Mouse (Mus musculus) layer of hippocampus, postnatal 25 days (tissue): ENCODE measurements around the gene Alg12. TPM values are rescaled to one million over a fixed set of nuclear protein-coding genes. Genes with fewer than 3 reads are reported as not detected.
"Not testable (repeated sequence)": the region's sequence is repeated elsewhere in the genome, so short reads cannot be mapped to it uniquely, and the experiment has no call there.

ENCODE experiments used
- DNase-seq, 2 experiments: peaks; one replicate each; pipeline ENCODE4 v3.0.0; 2022; ENCODE audit warnings: mixed read lengths in 2 of 2, low spot score in 1 of 2; ENCODE audit errors: extremely low spot score in 1 of 2
- total RNA-seq, 2 experiments: library from RNA; stranded (reverse); gene quantifications; 2 replicates each; pipeline ENCODE4 v1.2.3; 2021

The Alg12 gene
- total RNA-seq, 2 experiments from 2014 or later: 12.7 to 16.9 TPM

GRCm38 (mm10) chr15:88836571-88836970 is 17.5 kb upstream of the Alg12 start:
- no peak for DNase-seq

- DNase-seq: no peak
Measured at GRCm38 (mm10) chr15:88836031-88836430, 16.9 kb upstream of the Alg12 start.

- DNase-seq: no peak
Measured at GRCm38 (mm10) chr15:88832536-88832935, 13.4 kb upstream of the Alg12 start.

GRCm38 (mm10) chr15:88831482-88831881 is 12.4 kb upstream of the Alg12 start:
- DNase-seq: no peak

- DNase-seq: no peak
Measured at GRCm38 (mm10) chr15:88830696-88831095, 11.6 kb upstream of the Alg12 start.

GRCm38 (mm10) chr15:88829791-88830440 is 10.8 kb upstream of the Alg12 start:
- no peak for DNase-seq

- peak; percentile 86 to 98 for DNase-seq
Measured at GRCm38 (mm10) chr15:88828800-88829705, 9.9 kb upstream of the Alg12 start.

GRCm38 (mm10) chr15:88827991-88828799 is 9.1 kb upstream of the Alg12 start:
- DNase-seq: peak; percentile 27 to 51

GRCm38 (mm10) chr15:88827466-88827865 is 8.3 kb upstream of the Alg12 start:
- DNase-seq: no peak

GRCm38 (mm10) chr15:88823376-88823775 is 4.3 kb upstream of the Alg12 start:
- DNase-seq: no peak

- DNase-seq: no peak
Measured at GRCm38 (mm10) chr15:88822513-88822912, 3.4 kb upstream of the Alg12 start.

- DNase-seq: no peak
Measured at GRCm38 (mm10) chr15:88821403-88821802, 2.3 kb upstream of the Alg12 start.

- no peak for DNase-seq
Measured at GRCm38 (mm10) chr15:88819906-88820303, 787 bp upstream of the Alg12 start.

GRCm38 (mm10) chr15:88815196-88815700 is 3.9 kb downstream of the Alg12 start:
- no peak for DNase-seq

GRCm38 (mm10) chr15:88814411-88815047 is 4.6 kb downstream of the Alg12 start:
- DNase-seq: no peak

GRCm38 (mm10) chr15:88813873-88814272 is 5.2 kb downstream of the Alg12 start:
- DNase-seq: not testable (repeated sequence)

GRCm38 (mm10) chr15:88813262-88813661 is 5.9 kb downstream of the Alg12 start:
- no peak for DNase-seq

- DNase-seq: no peak
Measured at GRCm38 (mm10) chr15:88810369-88810768, 8.7 kb downstream of the Alg12 start.

- DNase-seq: no peak
Measured at GRCm38 (mm10) chr15:88808121-88808520, 11.0 kb downstream of the Alg12 start.

- DNase-seq: no peak
Measured at GRCm38 (mm10) chr15:88802348-88802747, 16.8 kb downstream of the Alg12 start.
